Mouse (Mus musculus) embryonic fibroblast, embryonic 13.5 days (primary cell): ENCODE results near the gene Pus1.

Source experiments
- CTCF ChIP-seq: IDR thresholded peaks from 2 replicates; pipeline ENCODE4 v1.5.1; 2011; ENCODE audit warnings: mild to moderate bottlenecking, control low read depth, low read length, moderate library complexity, borderline replicate concordance; ENCODE audit not compliant: insufficient read depth
- POLR2A ChIP-seq: IDR thresholded peaks from 2 replicates; pipeline ENCODE4 v1.6.1; 2011; ENCODE audit warnings: low read depth, mild to moderate bottlenecking, control low read depth, low read length, moderate library complexity

DNA sequence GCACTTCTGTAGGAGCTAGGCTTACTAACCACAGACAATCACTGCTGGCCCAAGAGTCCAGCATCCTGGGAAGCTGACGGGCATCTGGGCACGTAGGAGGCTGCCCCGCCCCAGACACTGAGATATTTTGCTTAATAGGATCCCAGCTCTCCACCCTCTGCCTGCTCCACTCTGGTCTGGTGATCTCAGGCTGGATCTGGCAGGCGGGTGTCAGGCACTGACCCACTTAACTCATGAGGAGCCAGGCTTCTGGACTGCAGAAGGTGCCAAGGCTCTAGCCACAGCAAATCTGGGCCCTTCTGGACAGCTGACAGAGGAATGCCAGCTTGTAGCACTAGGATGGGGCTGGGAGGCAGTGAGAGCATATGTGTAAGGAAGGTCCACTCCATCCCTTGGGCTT is 21.7 kb upstream of the Pus1 start:
- no peak for TF ChIP-seq CTCF
- TF ChIP-seq POLR2A: no peak
